Mouse (Mus musculus) forebrain, embryonic 16.5 days (tissue): Measurements from ENCODE around the gene Gpat2. TPM values are rescaled to one million over a fixed set of nuclear protein-coding genes. Genes with fewer than 3 reads are reported as not detected.
A peak's percentile ranks its signal among the peaks of the same experiment; 100 is the strongest.

ENCODE experiments used
- ATAC-seq: fragments of 200-750 bp; cut with Nextera tagmentation; 2 replicates; pipeline ENCODE4 v1.8.0; 2017; ENCODE audit warnings: mild to moderate bottlenecking, moderate library complexity
- H3K27ac ChIP-seq: fragments of 300-500 bp; sonication (generic); 2 replicates; pipeline ENCODE4 v1.5.1; 2014; ENCODE audit warnings: low read length, control low read depth
- H3K27me3 ChIP-seq: fragments of 300-500 bp; sonication (generic); replicated peaks from 2 replicates; pipeline ENCODE4 v1.6.1; 2014; ENCODE audit warnings: low read length; ENCODE audit not compliant: control insufficient read depth, insufficient read depth
- H3K36me3 ChIP-seq: fragments of 300-500 bp; sonication (generic); 2 replicates; pipeline ENCODE4 v1.6.1; 2014; ENCODE audit not compliant: control insufficient read depth, insufficient read depth
- H3K4me1 ChIP-seq: fragments of 300-500 bp; sonication (generic); replicated peaks from 2 replicates; pipeline ENCODE4 v1.6.1; 2014; ENCODE audit warnings: low read length; ENCODE audit not compliant: control insufficient read depth, insufficient read depth
- H3K4me2 ChIP-seq: fragments of 300-500 bp; sonication (generic); 2 replicates; pipeline ENCODE4 v1.6.1; 2014; ENCODE audit warnings: mild to moderate bottlenecking, low read length, control low read depth
- H3K4me3 ChIP-seq: fragments of 300-500 bp; sonication (generic); replicated peaks from 2 replicates; pipeline ENCODE4 v1.5.1; 2014; ENCODE audit warnings: mild to moderate bottlenecking, low read length, control low read depth
- H3K9ac ChIP-seq: fragments of 300-500 bp; sonication (generic); replicated peaks from 2 replicates; pipeline ENCODE4 v1.6.1; 2014; ENCODE audit warnings: low read depth, low read length, control low read depth
- H3K9me3 ChIP-seq: fragments of 300-500 bp; sonication (generic); 2 replicates; pipeline ENCODE4 v1.6.1; 2016; ENCODE audit warnings: low read length; ENCODE audit not compliant: control insufficient read depth
- WGBS: fragments of 180-500 bp; shearing (Covaris S2); extraction: QIAGEN DNeasy Blood & Tissue Kit; methylation state at CpG from one replicate; pipeline ENCODE4 v1.1.7; 2014; 5-methylcytosine and 5-hydroxymethylcytosine counted together
- polyA plus RNA-seq: library from polyadenylated mRNA; unstranded; fragments of >200 nt; fragmentation: Nextera tagmentation; extraction: Ambion mirVana; gene quantifications from 2 replicates; pipeline ENCODE4 v1.2.1, GENCODE M21; 2015

Gpat2 gene
- polyA plus RNA-seq, result 0.09 and 0.13 TPM in 2 replicates

- no peak within 1 kb of the TSS for H3K27ac ChIP-seq
- no peaks in the 10 kb centered on the region for H3K36me3 ChIP-seq
- H3K9ac ChIP-seq, result no peak within 1 kb of the TSS
- no peaks in the 10 kb centered on the region for H3K27me3 ChIP-seq
- no peak within 1 kb of the TSS for H3K4me3 ChIP-seq
- no peak for ATAC-seq
- H3K4me2 ChIP-seq, result no peak within 1 kb of the TSS
- no peaks in the 10 kb centered on the region for H3K4me1 ChIP-seq
- 87% methylated on average over 17 of the region's 17 CpGs for WGBS
- H3K9me3 ChIP-seq, result no peaks in the 10 kb centered on the region
Observed at GRCm38 (mm10) chr2:127424977-127425376, at the start of gene Gpat2. TSS of gene Gpat2 (plus strand) at chr2:127425199.

GRCm38 (mm10) chr2:127375759-127376341 lies 49.1 kb upstream of the Gpat2 start:
- ATAC-seq, result no peak
- H3K4me2 ChIP-seq, result no peak overlapping the region
- H3K9me3 ChIP-seq, result no peaks in the 10 kb centered on the region
- no peaks in the 10 kb centered on the region for H3K36me3 ChIP-seq
- no peaks in the 10 kb centered on the region for H3K27me3 ChIP-seq
- no peak overlapping the region for H3K9ac ChIP-seq
- peaks cover 7% of the 10 kb centered on the region for H3K4me1 ChIP-seq
- WGBS, result 40% methylated on average over 7 of the region's 7 CpGs
- H3K4me3 ChIP-seq, result no peak overlapping the region
- no peak overlapping the region for H3K27ac ChIP-seq

GRCm38 (mm10) chr2:127376423-127377051 lies 48.5 kb upstream of the Gpat2 start:
- H3K27ac ChIP-seq, result no peak overlapping the region
- no peak overlapping the region for H3K4me2 ChIP-seq
- no peaks in the 10 kb centered on the region for H3K27me3 ChIP-seq
- H3K4me1 ChIP-seq, result peaks cover 7% of the 10 kb centered on the region
- ATAC-seq, result no peak
- H3K9me3 ChIP-seq, result no peaks in the 10 kb centered on the region
- H3K36me3 ChIP-seq, result no peaks in the 10 kb centered on the region
- H3K4me3 ChIP-seq, result no peak overlapping the region
- WGBS, result 81% methylated on average over 6 of the region's 6 CpGs
- no peak overlapping the region for H3K9ac ChIP-seq

- peaks cover 7% of the 10 kb centered on the region for H3K4me1 ChIP-seq
- H3K9me3 ChIP-seq, result no peaks in the 10 kb centered on the region
- H3K27ac ChIP-seq, result no peak overlapping the region
- H3K27me3 ChIP-seq, result no peaks in the 10 kb centered on the region
- no peak overlapping the region for H3K4me2 ChIP-seq
- 66% methylated on average over 7 of the region's 7 CpGs for WGBS
- no peaks in the 10 kb centered on the region for H3K36me3 ChIP-seq
- H3K9ac ChIP-seq, result no peak overlapping the region
- ATAC-seq, result peak; percentile 73
- H3K4me3 ChIP-seq, result no peak overlapping the region
Observed at GRCm38 (mm10) chr2:127377942-127378610, 46.9 kb upstream of the Gpat2 start.

GRCm38 (mm10) chr2:127378611-127378990 lies 46.4 kb upstream of the Gpat2 start:
- Histone ChIP-seq H3K4me1 (peaks cover 7% of the 10 kb centered on the region), H3K27ac (no peak overlapping the region), H3K9ac (no peak overlapping the region), H3K4me3 (no peak overlapping the region), H3K36me3 (no peaks in the 10 kb centered on the region), H3K9me3 (no peaks in the 10 kb centered on the region), H3K4me2 (no peak overlapping the region), H3K27me3 (no peaks in the 10 kb centered on the region)
- ATAC-seq, result no peak
- WGBS, result 76% methylated on average over 7 of the region's 7 CpGs

GRCm38 (mm10) chr2:127379250-127379649 lies 45.7 kb upstream of the Gpat2 start:
- H3K27ac ChIP-seq, result no peak overlapping the region
- H3K9me3 ChIP-seq, result no peaks in the 10 kb centered on the region

GRCm38 (mm10) chr2:127383881-127384280 lies 41.1 kb upstream of the Gpat2 start:
- H3K9ac ChIP-seq, result no peak overlapping the region
- H3K4me1 ChIP-seq, result no peaks in the 10 kb centered on the region
- H3K27me3 ChIP-seq, result no peaks in the 10 kb centered on the region
- no peak overlapping the region for H3K4me3 ChIP-seq
- ATAC-seq, result no peak
- no peaks in the 10 kb centered on the region for H3K9me3 ChIP-seq
- H3K27ac ChIP-seq, result no peak overlapping the region
- no peak overlapping the region for H3K4me2 ChIP-seq
- 78% methylated on average over 7 of the region's 7 CpGs for WGBS
- H3K36me3 ChIP-seq, result no peaks in the 10 kb centered on the region

More at GRCm38 (mm10) chr2:127379250-127379649, 45.7 kb upstream of the Gpat2 start:
- WGBS, result 87% methylated on average over 3 of the region's 3 CpGs
- Histone ChIP-seq H3K4me2 (no peak overlapping the region), H3K36me3 (no peaks in the 10 kb centered on the region), H3K27me3 (no peaks in the 10 kb centered on the region), H3K4me1 (peaks cover 7% of the 10 kb centered on the region), H3K9ac (no peak overlapping the region), H3K4me3 (no peak overlapping the region)
- no peak for ATAC-seq

- no peak overlapping the region for H3K4me2 ChIP-seq
- H3K9me3 ChIP-seq, result no peaks in the 10 kb centered on the region
- no peaks in the 10 kb centered on the region for H3K27me3 ChIP-seq
- ATAC-seq, result no peak
- H3K9ac ChIP-seq, result no peak overlapping the region
- H3K36me3 ChIP-seq, result no peaks in the 10 kb centered on the region
- no peaks in the 10 kb centered on the region for H3K4me1 ChIP-seq
- 80% methylated on average over 2 of the region's 2 CpGs for WGBS
- H3K27ac ChIP-seq, result no peak overlapping the region
- H3K4me3 ChIP-seq, result no peak overlapping the region
Observed at GRCm38 (mm10) chr2:127387521-127387920, 37.5 kb upstream of the Gpat2 start.

GRCm38 (mm10) chr2:127390352-127390751 lies 34.6 kb upstream of the Gpat2 start:
- 85% methylated on average over 3 of the region's 3 CpGs for WGBS

More at GRCm38 (mm10) chr2:127390352-127390751, 34.6 kb upstream of the Gpat2 start:
- Histone ChIP-seq H3K36me3 (no peaks in the 10 kb centered on the region), H3K4me2 (no peak overlapping the region), H3K9me3 (no peaks in the 10 kb centered on the region), H3K4me3 (no peak overlapping the region), H3K4me1 (no peaks in the 10 kb centered on the region), H3K27me3 (no peaks in the 10 kb centered on the region), H3K27ac (no peak overlapping the region), H3K9ac (no peak overlapping the region)
- ATAC-seq, result no peak
